Mouse (Mus musculus): ENCODE results near the gene Col9a2. TPM values are rescaled to one million over a fixed set of nuclear protein-coding genes. Genes with fewer than 3 reads are reported as not detected.

Col9a2 gene
- polyA plus RNA-seq, 1 experiment from 2014 or later, result 5.9 TPM

- Histone ChIP-seq H3K36me3 (ENCODE audit: control insufficient read depth, insufficient read depth, low read length) (no peaks in the 10 kb centered on the region), H3K27ac (ENCODE audit: low read length) (no peak overlapping the region), H3K9ac (ENCODE audit: low read length) (no peak overlapping the region), H3K4me2 (ENCODE audit: low read depth, low read length) (no peak overlapping the region), H3K9me3 (ENCODE audit: control insufficient read depth, low read length) (no peaks in the 10 kb centered on the region), H3K4me1 (replicated peaks; ENCODE audit: control insufficient read depth, insufficient read depth, low read length) (peaks cover 28% of the 10 kb centered on the region), H3K27me3 (ENCODE audit: control insufficient read depth, insufficient read depth, low read depth, low read length) (no peaks in the 10 kb centered on the region), H3K4me3 (ENCODE audit: low read length) (no peak overlapping the region)
- ATAC-seq (ENCODE audit: low read depth), result no peak
Measured at GRCm38 (mm10) chr4:121007006-121007405, 32.2 kb upstream of the Col9a2 start.

GRCm38 (mm10) chr4:121008071-121008745 is 31.0 kb upstream of the Col9a2 start:
- Histone ChIP-seq H3K27ac (ENCODE audit: low read length) (no peak overlapping the region), H3K4me1 (replicated peaks; ENCODE audit: control insufficient read depth, insufficient read depth, low read length) (peaks cover 18% of the 10 kb centered on the region), H3K36me3 (ENCODE audit: control insufficient read depth, insufficient read depth, low read length) (no peaks in the 10 kb centered on the region), H3K4me3 (ENCODE audit: low read length) (no peak overlapping the region), H3K9ac (ENCODE audit: low read length) (no peak overlapping the region), H3K27me3 (ENCODE audit: control insufficient read depth, insufficient read depth, low read depth, low read length) (no peaks in the 10 kb centered on the region), H3K9me3 (ENCODE audit: control insufficient read depth, low read length) (no peaks in the 10 kb centered on the region), H3K4me2 (ENCODE audit: low read depth, low read length) (no peak overlapping the region)
- WGBS, result 54% methylated on average over 3 of the region's 3 CpGs
- ATAC-seq (ENCODE audit: low read depth), result no peak

GRCm38 (mm10) chr4:121009151-121009550 is 30.0 kb upstream of the Col9a2 start:
- H3K27me3 ChIP-seq (ENCODE audit: control insufficient read depth, insufficient read depth, low read depth, low read length), result no peaks in the 10 kb centered on the region
- no peak overlapping the region for H3K9ac ChIP-seq (ENCODE audit: low read length)
- peaks cover 10% of the 10 kb centered on the region for H3K4me1 ChIP-seq (replicated peaks; ENCODE audit: control insufficient read depth, insufficient read depth, low read length)
- WGBS, result 66% methylated on average over 5 of the region's 5 CpGs
- H3K27ac ChIP-seq (ENCODE audit: low read length), result no peak overlapping the region
- H3K4me3 ChIP-seq (ENCODE audit: low read length), result no peak overlapping the region
- no peaks in the 10 kb centered on the region for H3K36me3 ChIP-seq (ENCODE audit: control insufficient read depth, insufficient read depth, low read length)
- no peak for ATAC-seq (ENCODE audit: low read depth)
- no peaks in the 10 kb centered on the region for H3K9me3 ChIP-seq (ENCODE audit: control insufficient read depth, low read length)
- H3K4me2 ChIP-seq (ENCODE audit: low read depth, low read length), result no peak overlapping the region

GRCm38 (mm10) chr4:121010770-121011549 is 28.2 kb upstream of the Col9a2 start:
- Histone ChIP-seq H3K4me1 (replicated peaks; ENCODE audit: control insufficient read depth, insufficient read depth, low read length) (peaks cover 7% of the 10 kb centered on the region), H3K27me3 (ENCODE audit: control insufficient read depth, insufficient read depth, low read depth, low read length) (no peaks in the 10 kb centered on the region), H3K4me3 (ENCODE audit: low read length) (no peak overlapping the region), H3K27ac (ENCODE audit: low read length) (no peak overlapping the region), H3K36me3 (ENCODE audit: control insufficient read depth, insufficient read depth, low read length) (no peaks in the 10 kb centered on the region), H3K9ac (ENCODE audit: low read length) (no peak overlapping the region), H3K4me2 (ENCODE audit: low read depth, low read length) (no peak overlapping the region), H3K9me3 (ENCODE audit: control insufficient read depth, low read length) (no peaks in the 10 kb centered on the region)
- ATAC-seq (ENCODE audit: low read depth), result no peak
- WGBS, result 76% methylated on average over 11 of the region's 11 CpGs

- Histone ChIP-seq H3K36me3 (ENCODE audit: control insufficient read depth, insufficient read depth, low read length) (no peaks in the 10 kb centered on the region), H3K4me1 (replicated peaks; ENCODE audit: control insufficient read depth, insufficient read depth, low read length) (peaks cover 13% of the 10 kb centered on the region), H3K9me3 (ENCODE audit: control insufficient read depth, low read length) (no peaks in the 10 kb centered on the region), H3K27me3 (ENCODE audit: control insufficient read depth, insufficient read depth, low read depth, low read length) (no peaks in the 10 kb centered on the region), H3K27ac (ENCODE audit: low read length) (no peak overlapping the region), H3K4me3 (ENCODE audit: low read length) (no peak overlapping the region), H3K9ac (ENCODE audit: low read length) (no peak overlapping the region), H3K4me2 (ENCODE audit: low read depth, low read length) (no peak overlapping the region)
- no peak for ATAC-seq (ENCODE audit: low read depth)
- WGBS, result 49% methylated on average over 10 of the region's 10 CpGs
Measured at GRCm38 (mm10) chr4:121014594-121015267, 24.5 kb upstream of the Col9a2 start.

- Histone ChIP-seq H3K9me3 (ENCODE audit: control insufficient read depth, low read length) (no peaks in the 10 kb centered on the region), H3K27me3 (ENCODE audit: control insufficient read depth, insufficient read depth, low read depth, low read length) (no peaks in the 10 kb centered on the region), H3K4me3 (ENCODE audit: low read length) (no peak overlapping the region), H3K4me1 (replicated peaks; ENCODE audit: control insufficient read depth, insufficient read depth, low read length) (peaks cover 13% of the 10 kb centered on the region), H3K36me3 (ENCODE audit: control insufficient read depth, insufficient read depth, low read length) (no peaks in the 10 kb centered on the region), H3K4me2 (ENCODE audit: low read depth, low read length) (peak overlapping the region; percentile 93; the same call in 1 of the 2 replicates), H3K27ac (ENCODE audit: low read length) (no peak overlapping the region), H3K9ac (ENCODE audit: low read length) (no peak overlapping the region)
- ATAC-seq (ENCODE audit: low read depth), result no peak
- WGBS, result 72% methylated on average over 7 of the region's 7 CpGs
Measured at GRCm38 (mm10) chr4:121015268-121015659, 23.9 kb upstream of the Col9a2 start.

GRCm38 (mm10) chr4:121016021-121016898 is 22.9 kb upstream of the Col9a2 start:
- H3K9me3 ChIP-seq (ENCODE audit: control insufficient read depth, low read length), result no peaks in the 10 kb centered on the region
- 4% methylated on average over 40 of the region's 40 CpGs for WGBS
- peak overlapping the region; percentile 93 for H3K4me2 ChIP-seq (ENCODE audit: low read depth, low read length)
- H3K9ac ChIP-seq (ENCODE audit: low read length), result peak overlapping the region; percentile 95
- H3K27me3 ChIP-seq (ENCODE audit: control insufficient read depth, insufficient read depth, low read depth, low read length), result no peaks in the 10 kb centered on the region
- peaks cover 9% of the 10 kb centered on the region for H3K4me1 ChIP-seq (replicated peaks; ENCODE audit: control insufficient read depth, insufficient read depth, low read length)
- no peaks in the 10 kb centered on the region for H3K36me3 ChIP-seq (ENCODE audit: control insufficient read depth, insufficient read depth, low read length)
- peak; percentile 27; the same call in 1 of the 2 replicates for ATAC-seq (ENCODE audit: low read depth)
- peak overlapping the region; percentile 97 for H3K4me3 ChIP-seq (ENCODE audit: low read length)
- H3K27ac ChIP-seq (ENCODE audit: low read length), result peak overlapping the region; percentile 74

GRCm38 (mm10) chr4:121016928-121017657 is 22.1 kb upstream of the Col9a2 start, which contains the start of gene Smap2:
TSS of gene Smap2 (minus strand) at chr4:121017247.
- WGBS, result under 1% methylated on average over 40 of the region's 48 CpGs

More at GRCm38 (mm10) chr4:121016928-121017657, 22.1 kb upstream of the Col9a2 start, which contains the start of gene Smap2:
- Histone ChIP-seq H3K9me3 (ENCODE audit: control insufficient read depth, low read length) (no peaks in the 10 kb centered on the region), H3K27ac (ENCODE audit: low read length) (peak within 1 kb of the TSS; percentile 74), H3K36me3 (ENCODE audit: control insufficient read depth, insufficient read depth, low read length) (no peaks in the 10 kb centered on the region), H3K4me2 (ENCODE audit: low read depth, low read length) (peak within 1 kb of the TSS; percentile 93), H3K9ac (ENCODE audit: low read length) (peak within 1 kb of the TSS; percentile 95), H3K4me3 (ENCODE audit: low read length) (peak within 1 kb of the TSS; percentile 97), H3K4me1 (replicated peaks; ENCODE audit: control insufficient read depth, insufficient read depth, low read length) (peaks cover 9% of the 10 kb centered on the region), H3K27me3 (ENCODE audit: control insufficient read depth, insufficient read depth, low read depth, low read length) (no peaks in the 10 kb centered on the region)
- ATAC-seq (ENCODE audit: low read depth), result peak; percentile 98
